Mouse (Mus musculus) erythroblast, embryonic 14.5 days (primary cell): ENCODE data around the gene Plekhg5.

Experiments used
- GATA1 ChIP-seq: IDR thresholded peaks from 2 replicates; pipeline ENCODE4 v1.6.1; 2012; ENCODE audit warnings: low read length, inconsistent platforms, mixed read lengths
- TAL1 ChIP-seq: IDR thresholded peaks from 3 replicates; pipeline ENCODE4 v1.6.1; 2012; ENCODE audit warnings: low read length, inconsistent platforms, mixed read lengths

- TF ChIP-seq TAL1 = no peak
- no peak for TF ChIP-seq GATA1
Measured at GRCm38 (mm10) chr4:152151451-152151965, 79.2 kb downstream of the Plekhg5 start.
